Mouse (Mus musculus) embryonic facial prominence, embryonic 11.5 days (tissue): ENCODE results near the gene C2cd4b. TPM values are rescaled to one million over a fixed set of nuclear protein-coding genes. Genes with fewer than 3 reads are reported as not detected.

ENCODE experiments used
- ATAC-seq: fragments of 200-750 bp; cut with Nextera tagmentation; replicated peaks from 2 replicates; pipeline ENCODE4 v1.8.0; 2017; ENCODE audit warnings: low read depth; ENCODE audit not compliant: insufficient number of reproducible peaks, low FRiP score, low TSS enrichment
- DNase-seq: peaks from one replicate; pipeline ENCODE4 v3.0.0-alpha.2; 2015; ENCODE audit warnings: low spot score
- H3K27ac ChIP-seq: fragments of 300-500 bp; sonication (generic); replicated peaks from 2 replicates; pipeline ENCODE4 v1.5.1; 2014; ENCODE audit warnings: mild to moderate bottlenecking, low read depth, low read length, control low read depth
- H3K27me3 ChIP-seq: fragments of 300-500 bp; sonication (generic); 2 replicates; pipeline ENCODE4 v1.6.1; 2014; ENCODE audit warnings: mild to moderate bottlenecking, low read length, moderate library complexity, mixed read lengths; ENCODE audit not compliant: control insufficient read depth, insufficient read depth
- H3K36me3 ChIP-seq: fragments of 300-500 bp; sonication (generic); replicated peaks from 2 replicates; pipeline ENCODE4 v1.6.1; 2014; ENCODE audit warnings: low read depth, mild to moderate bottlenecking, low read length, moderate library complexity, mixed read lengths; ENCODE audit not compliant: control insufficient read depth, insufficient read depth
- H3K4me1 ChIP-seq: fragments of 300-500 bp; sonication (generic); 2 replicates; pipeline ENCODE4 v1.6.1; 2014; ENCODE audit warnings: low read length, mixed read lengths; ENCODE audit not compliant: control insufficient read depth, insufficient read depth
- H3K4me2 ChIP-seq: fragments of 300-500 bp; sonication (generic); 2 replicates; pipeline ENCODE4 v1.6.1; 2014; ENCODE audit warnings: low read depth, mild to moderate bottlenecking, control low read depth, low read length, moderate library complexity
- H3K4me3 ChIP-seq: fragments of 300-500 bp; sonication (generic); 2 replicates; pipeline ENCODE4 v1.5.1; 2014; ENCODE audit warnings: low read depth, low read length, control low read depth
- H3K9ac ChIP-seq: fragments of 300-500 bp; sonication (generic); replicated peaks from 2 replicates; pipeline ENCODE4 v1.6.1; 2014; ENCODE audit warnings: mild to moderate bottlenecking, control low read depth, low read length
- H3K9me3 ChIP-seq: fragments of 300-500 bp; sonication (generic); replicated peaks from 2 replicates; pipeline ENCODE4 v1.6.1; 2016; ENCODE audit warnings: mild to moderate bottlenecking, low read length, inconsistent platforms, mixed read lengths; ENCODE audit not compliant: control insufficient read depth
- WGBS: fragments of 180-500 bp; shearing (Covaris S2); extraction: QIAGEN DNeasy Blood & Tissue Kit; methylation state at CpG from one replicate; pipeline ENCODE4 v1.1.7; 2014; 5-methylcytosine and 5-hydroxymethylcytosine counted together
- microRNA-seq: library from miRNA; unstranded; fragments of <30 nt; microRNA quantifications from one replicate; pipeline ENCODE4, GENCODE M21; 2016; ENCODE audit warnings: borderline number of aligned reads
- polyA plus RNA-seq: library from polyadenylated mRNA; unstranded; fragments of >200 nt; fragmentation: Nextera tagmentation; extraction: Ambion mirVana; gene quantifications from 2 replicates; pipeline ENCODE4 v1.2.1, GENCODE M21; 2014

Gene C2cd4b
- polyA plus RNA-seq, 1 experiment from 2014 or later = not detected

GRCm38 (mm10) chr9:67794668-67795067, 35.4 kb downstream of the C2cd4b start:
- H3K27ac ChIP-seq = no peak overlapping the region
- H3K4me3 ChIP-seq = no peak overlapping the region
- 90% methylated on average over 4 of the region's 4 CpGs for WGBS

GRCm38 (mm10) chr9:67795205-67795675, 36.0 kb downstream of the C2cd4b start:
- DNase-seq = no peak
- peak; percentile 44; the same call in 1 of the 2 replicates for ATAC-seq
- H3K9me3 ChIP-seq = no peaks in the 10 kb centered on the region
- H3K4me3 ChIP-seq = no peak overlapping the region
- no peak overlapping the region for H3K4me2 ChIP-seq
- H3K27me3 ChIP-seq = no peaks in the 10 kb centered on the region
- no peak overlapping the region for H3K27ac ChIP-seq
- no peaks in the 10 kb centered on the region; the same call in 1 of the 2 replicates for H3K4me1 ChIP-seq
- H3K36me3 ChIP-seq = no peaks in the 10 kb centered on the region
- no peak overlapping the region for H3K9ac ChIP-seq
- WGBS = 71% methylated on average over 14 of the region's 14 CpGs

More at GRCm38 (mm10) chr9:67794668-67795067, 35.4 kb downstream of the C2cd4b start:
- Histone ChIP-seq H3K36me3 (no peaks in the 10 kb centered on the region), H3K4me1 (no peaks in the 10 kb centered on the region; the same call in 1 of the 2 replicates), H3K4me2 (no peak overlapping the region), H3K9me3 (no peaks in the 10 kb centered on the region), H3K27me3 (no peaks in the 10 kb centered on the region), H3K9ac (no peak overlapping the region)
- ATAC-seq (no peak), DNase-seq (no peak)

DNA sequence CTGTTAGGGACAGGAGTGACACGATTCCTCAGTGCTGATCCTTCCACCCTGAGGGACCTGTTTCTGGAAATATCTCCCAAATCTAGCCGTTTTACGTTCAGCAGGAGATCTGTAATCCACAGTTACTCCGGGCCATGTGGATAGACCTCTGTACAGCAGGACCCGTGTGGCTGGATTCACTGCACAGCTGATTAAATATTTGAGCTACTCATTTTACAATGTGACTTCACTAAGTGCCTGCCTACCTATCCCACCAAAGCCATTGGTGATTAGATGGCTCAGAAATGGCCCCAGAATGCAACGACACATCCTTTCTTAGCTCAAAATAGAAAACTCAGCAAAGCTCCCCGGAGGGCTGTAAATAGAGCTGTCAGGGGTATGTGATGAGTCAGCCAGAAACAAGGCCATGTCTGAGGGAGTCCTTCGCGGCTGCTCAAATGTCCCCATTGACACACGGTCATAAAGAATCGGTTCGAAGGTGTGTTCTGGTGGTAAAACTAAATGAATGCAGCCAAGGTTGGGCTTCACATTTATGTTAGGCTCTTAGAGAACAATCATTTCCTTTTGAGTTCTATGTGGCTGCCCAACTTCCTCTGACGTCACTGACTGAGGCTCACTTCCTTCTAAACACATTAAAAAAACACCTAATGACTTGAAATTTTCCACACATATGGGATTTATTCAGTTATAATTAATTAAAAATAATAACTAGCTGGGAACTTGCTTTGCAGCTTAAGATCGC, 40.0 kb downstream of the C2cd4b start:
- no peaks in the 10 kb centered on the region for H3K27me3 ChIP-seq
- H3K4me3 ChIP-seq = no peak overlapping the region
- H3K27ac ChIP-seq = no peak overlapping the region
- H3K9ac ChIP-seq = no peak overlapping the region
- H3K4me2 ChIP-seq = no peak overlapping the region
- no peak for DNase-seq
- no peak for ATAC-seq
- no peaks in the 10 kb centered on the region for H3K9me3 ChIP-seq
- no peaks in the 10 kb centered on the region; the same call in 1 of the 2 replicates for H3K4me1 ChIP-seq
- 71% methylated on average over 14 of the region's 14 CpGs for WGBS
- H3K36me3 ChIP-seq = no peaks in the 10 kb centered on the region

DNA sequence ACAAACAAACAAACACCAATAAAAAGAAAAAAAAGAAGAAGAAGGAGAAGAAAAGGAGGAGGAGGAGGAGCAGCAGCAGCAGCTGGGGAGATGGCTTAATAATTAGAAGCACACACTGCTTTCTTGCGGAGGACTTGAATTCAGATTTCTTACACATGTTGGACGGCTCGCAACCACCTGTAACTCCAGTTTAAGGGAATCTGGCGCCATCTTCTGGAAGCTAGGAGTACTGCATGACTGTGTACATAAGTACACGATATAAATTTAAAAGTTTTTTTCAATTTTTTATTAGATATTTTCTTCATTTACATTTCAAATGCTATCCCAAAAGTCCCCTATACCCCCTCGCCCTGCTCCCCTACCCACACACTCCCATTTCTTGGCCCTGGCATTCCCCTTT, 43.0 kb downstream of the C2cd4b start:
- no peak for ATAC-seq
- Histone ChIP-seq H3K9me3 (no peaks in the 10 kb centered on the region), H3K4me3 (no peak overlapping the region), H3K27ac (no peak overlapping the region), H3K4me1 (no peaks in the 10 kb centered on the region), H3K9ac (no peak overlapping the region), H3K36me3 (no peaks in the 10 kb centered on the region), H3K27me3 (no peaks in the 10 kb centered on the region), H3K4me2 (no peak overlapping the region)
- peak; percentile 65 for DNase-seq
- WGBS = 33% methylated on average over 6 of the region's 6 CpGs

GRCm38 (mm10) chr9:67807000-67807399, 47.8 kb downstream of the C2cd4b start:
- Histone ChIP-seq H3K9me3 (no peaks in the 10 kb centered on the region), H3K4me2 (no peak overlapping the region), H3K27ac (no peak overlapping the region), H3K9ac (no peak overlapping the region), H3K27me3 (no peaks in the 10 kb centered on the region), H3K4me1 (no peaks in the 10 kb centered on the region), H3K36me3 (no peaks in the 10 kb centered on the region), H3K4me3 (no peak overlapping the region)
- DNase-seq (no peak), ATAC-seq (no peak)
- WGBS = 74% methylated on average over 5 of the region's 5 CpGs

GRCm38 (mm10) chr9:67810527-67810926, 51.3 kb downstream of the C2cd4b start:
- DNase-seq = no peak
- no peak overlapping the region for H3K4me3 ChIP-seq
- no peak for ATAC-seq
- H3K9ac ChIP-seq = no peak overlapping the region
- no peak overlapping the region for H3K4me2 ChIP-seq
- no peaks in the 10 kb centered on the region for H3K4me1 ChIP-seq
- no peaks in the 10 kb centered on the region for H3K27me3 ChIP-seq
- 66% methylated on average over 6 of the region's 6 CpGs for whole genome bisulfite sequencing
- no peaks in the 10 kb centered on the region for H3K9me3 ChIP-seq
- H3K27ac ChIP-seq = no peak overlapping the region
- no peaks in the 10 kb centered on the region for H3K36me3 ChIP-seq

Small RNAs within 50 kb of the gene (microRNA-seq; reads per million reads assigned to microRNA genes)
- not detected for gene Mir7241
- gene Mir7242 = not detected

Other genes with a start within 250 kb of the C2cd4b start
- 25.3 and 26.2 TPM in 2 replicates for gene Tln2, start 199.7 kb upstream of the C2cd4b start, polyA plus RNA-seq
- gene C2cd4a, start 72.9 kb downstream of the C2cd4b start, polyA plus RNA-seq = not detected in 2 replicates
- gene Vps13c, start 81.0 kb downstream of the C2cd4b start, polyA plus RNA-seq = 4.9 and 5.2 TPM in 2 replicates